In the genomic region with DNA sequence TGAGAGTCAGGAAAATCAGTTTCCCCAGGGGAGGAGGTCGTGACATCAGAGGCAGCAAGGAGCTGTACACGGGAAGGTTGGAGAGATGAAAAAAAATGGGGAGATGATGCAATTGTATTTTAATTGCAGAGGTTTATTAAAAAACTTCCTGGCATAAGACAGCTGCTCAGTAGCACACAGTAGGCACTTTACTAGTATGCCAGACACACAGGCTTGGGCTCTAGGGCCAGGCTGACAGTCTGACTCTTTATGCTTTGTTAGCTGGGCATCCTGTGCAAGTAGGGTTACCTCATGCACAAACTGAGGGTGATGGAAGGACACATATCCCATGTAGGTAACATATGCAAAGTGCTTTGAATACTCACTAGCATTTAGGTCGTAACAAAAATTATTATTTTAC, we compare ENCODE assay signal across 19 mouse cellular contexts. TPM values are rescaled to one million over a fixed set of nuclear protein-coding genes. Genes with fewer than 3 reads are reported as not detected.
DNase-seq lines count a peak whose midpoint lies in the region; ATAC-seq and TF ChIP-seq lines count a peak whose summit lies in the region.
"Had no signal": no experiment of that assay in that cellular context is flagged by ENCODE, and none has a peak within 500 bp of the region (broad histone marks: within the 10 kb centered on the region; RNA-seq: fewer than 3 reads in every experiment).

No protein-coding gene starts in this region.

- H3K36me3 ChIP-seq in MEL (ENCODE audit: control insufficient read depth in 1 of 2, insufficient read depth in 2 of 2, low read length in 2 of 2): peaks cover 0 to 4% of the 10 kb centered on the region in 2 experiments; a peak in 2 of 4 replicates
- no peaks in the 10 kb centered on the region for H3K36me3 ChIP-seq in midbrain, postnatal 0 days (ENCODE audit: insufficient read depth, low read length)
- H3K36me3 ChIP-seq: G1E had no signal

- no peak overlapping the region for H3K27ac ChIP-seq in MEL (ENCODE audit: control insufficient read depth, low read depth, low read length)
- H3K27ac ChIP-seq in midbrain, postnatal 0 days (ENCODE audit: low read depth, low read length): no peak overlapping the region

- no peak for DNase-seq in MEL (ENCODE audit: low read depth, low spot score)
- no peak for DNase-seq in midbrain, postnatal 0 days (ENCODE audit: low spot score)
- DNase-seq: adrenal gland, adult 2 months; adrenal gland, adult 8-10 months; adrenal gland, postnatal 10 days; adrenal gland, postnatal 14 days; adrenal gland, postnatal 25 days; adrenal gland, postnatal 36 days; B cell, adult 2 months; cerebellum, adult 11 months; cerebellum, adult 11-12 months; cerebellum, adult 18-20 months; cerebellum, adult 2 months; cerebellum, adult 8-10 months had no signal

- H3K9me3 ChIP-seq in MEL (replicated peaks; ENCODE audit: insufficient read depth, low read length): no peaks in the 10 kb centered on the region
- H3K9me3 ChIP-seq in midbrain, postnatal 0 days (ENCODE audit: low read length): no peaks in the 10 kb centered on the region
- H3K9me3 ChIP-seq: G1E had no signal

- no peak overlapping the region for H3K4me2 ChIP-seq in midbrain, postnatal 0 days (ENCODE audit: low read depth, low read length, poor library complexity, severe bottlenecking)

- no peak for TF ChIP-seq EP300 in MEL (IDR thresholded peaks at IDR 0.05; ENCODE audit: low read depth in 1 of 2, low read length in 2 of 2)

- no peak for TF ChIP-seq CTCF in MEL (IDR thresholded peaks at IDR 0.05 in 2 of 3, conservative IDR thresholded peaks at IDR 0.05 in 1 of 3; ENCODE audit: control insufficient read depth in 1 of 3, insufficient read depth in 1 of 3, low read depth in 2 of 3, low read length in 3 of 3, poor library complexity in 1 of 3, severe bottlenecking in 1 of 3)
- TF ChIP-seq CTCF in midbrain, postnatal 0 days (IDR thresholded peaks at IDR 0.05): no peak

- no peak for ATAC-seq in midbrain, postnatal 0 days (ENCODE audit: low FRiP score)
- ATAC-seq: activated CD4-positive, CD25-positive, alpha-beta regulatory T cell, adult 4 months; CD4-positive, CD25-positive, alpha-beta regulatory T cell, adult 4 months; Patski had no signal

- no peak overlapping the region for H3K4me3 ChIP-seq in MEL (ENCODE audit: control insufficient read depth in 1 of 2, insufficient read depth in 1 of 2, low read depth in 2 of 2, low read length in 2 of 2)
- H3K4me3 ChIP-seq in midbrain, postnatal 0 days (ENCODE audit: low read depth, low read length): no peak overlapping the region

- H3K4me1 ChIP-seq in MEL (ENCODE audit: control insufficient read depth in 1 of 2, insufficient read depth in 2 of 2, low read length in 2 of 2): peaks cover 7 to 13% of the 10 kb centered on the region in 2 experiments; a peak in 3 of 4 replicates
- no peaks in the 10 kb centered on the region for H3K4me1 ChIP-seq in midbrain, postnatal 0 days (ENCODE audit: insufficient read depth, low read length)

- H3K79me2 ChIP-seq in MEL (ENCODE audit: control insufficient read depth, insufficient read depth, low read length, poor library complexity): no peaks in the 10 kb centered on the region

- H3K27me3 ChIP-seq in MEL (ENCODE audit: control insufficient read depth in 1 of 2, insufficient read depth in 2 of 2, low read length in 2 of 2): no peaks in the 10 kb centered on the region
- H3K27me3 ChIP-seq in midbrain, postnatal 0 days (ENCODE audit: insufficient read depth, low read length): no peaks in the 10 kb centered on the region
- H3K27me3 ChIP-seq: CH12.LX, Patski had no signal

- no peak for TF ChIP-seq RAD21 in MEL (IDR thresholded peaks at IDR 0.05; ENCODE audit: low read depth, low read length)

- TF ChIP-seq POLR2A in MEL (IDR thresholded peaks at IDR 0.05; ENCODE audit: control insufficient read depth in 1 of 2, insufficient read depth in 1 of 2, low read depth in 1 of 2, low read length in 2 of 2, poor library complexity in 1 of 2): no peak

- 77% methylated on average over 3 of the region's 3 CpGs for WGBS in midbrain, postnatal 0 days

- H3K9ac ChIP-seq in MEL (ENCODE audit: control insufficient read depth, low read depth, low read length, poor library complexity, severe bottlenecking): no peak overlapping the region
- H3K9ac ChIP-seq in midbrain, postnatal 0 days (replicated peaks; ENCODE audit: low read length, poor library complexity, severe bottlenecking): no peak overlapping the region

TF ChIP-seq in MEL, 35 proteins besides CTCF, POLR2A, EP300 and RAD21:
- TF ChIP-seq KAT2A (conservative IDR thresholded peaks at IDR 0.05; ENCODE audit: low read depth, low read length) (no peak), USF2 (IDR thresholded peaks at IDR 0.05; ENCODE audit: borderline replicate concordance in 1 of 2, insufficient read depth in 1 of 2, low read depth in 1 of 2, low read length in 2 of 2) (no peak), E2F4 (IDR thresholded peaks at IDR 0.05; ENCODE audit: borderline replicate concordance, low read depth, low read length) (no peak), ZKSCAN1 (IDR thresholded peaks at IDR 0.05; ENCODE audit: low read depth, low read length) (peak; percentile 92)
TF ChIP-seq in MEL: peak in this region for 1.

RNA-seq across cellular contexts. Expression of gene Zfp326, which starts 5.2 kb away (rescaled TPM):
- total RNA-seq in MEL (2012; rRNA removed): 6.4 and 7.1 TPM in 2 replicates
- 10 to 100 TPM in 1 of 2 experiments, not detected in 1; 17.6 TPM for polyA plus RNA-seq in MEL (2012; ENCODE audit: insufficient read depth in 1 of 2, insufficient read length in 2 of 2, low read depth in 1 of 2, low replicate concordance in 2 of 2, missing spikeins in 1 of 2)
- 17.7 and 30.5 TPM in 2 replicates for total RNA-seq in midbrain, postnatal 0 days (2014; rRNA removed)
- polyA plus RNA-seq in midbrain, postnatal 0 days (2015; fragmentation: Nextera tagmentation; extraction: Ambion mirVana): 26.6 and 40.8 TPM in 2 replicates
